Mouse (Mus musculus): ENCODE data around the gene Slc9a1. TPM values are rescaled to one million over a fixed set of nuclear protein-coding genes. Genes with fewer than 3 reads are reported as not detected.

Slc9a1 gene
- total and polyA plus RNA-seq, 3 experiments: 3.1 to 14.0 TPM; not detected in 1

- Histone ChIP-seq H3K4me3 (ENCODE audit: control insufficient read depth in 1 of 2, insufficient read depth in 1 of 2, low read depth in 2 of 2, low read length in 2 of 2) (no peak overlapping the region), H3K27me3 (ENCODE audit: control insufficient read depth in 1 of 2, insufficient read depth in 2 of 2, low read length in 2 of 2) (no peaks in the 10 kb centered on the region), H3K9me3 (replicated peaks; ENCODE audit: insufficient read depth, low read length) (no peaks in the 10 kb centered on the region), H3K9ac (ENCODE audit: control insufficient read depth, low read depth, low read length, poor library complexity, severe bottlenecking) (no peak overlapping the region), H3K4me1 (ENCODE audit: control insufficient read depth in 1 of 2, insufficient read depth in 2 of 2, low read length in 2 of 2) (peaks cover 6 to 28% of the 10 kb centered on the region in 2 experiments), H3K79me2 (ENCODE audit: control insufficient read depth, insufficient read depth, low read length, poor library complexity) (no peaks in the 10 kb centered on the region), H3K27ac (ENCODE audit: control insufficient read depth, low read depth, low read length) (no peak overlapping the region), H3K36me3 (ENCODE audit: control insufficient read depth in 1 of 2, insufficient read depth in 2 of 2, low read length in 2 of 2) (peaks cover 0 to 20% of the 10 kb centered on the region in 2 experiments; a peak in 3 of 4 replicates)
- no peak for TF ChIP-seq TCF12 (IDR thresholded peaks at IDR 0.05; ENCODE audit: low read depth, low read length)
- peak; percentile 54 to 64 (median 54) for TF ChIP-seq CTCF (IDR thresholded peaks at IDR 0.05 in 2 of 3, conservative IDR thresholded peaks at IDR 0.05 in 1 of 3; ENCODE audit: control insufficient read depth in 1 of 3, insufficient read depth in 1 of 3, low read depth in 2 of 3, low read length in 3 of 3, poor library complexity in 1 of 3, severe bottlenecking in 1 of 3)
- TF ChIP-seq ZKSCAN1 (IDR thresholded peaks at IDR 0.05; ENCODE audit: low read depth, low read length): no peak
- 0 out of 2 replicates have a peak, but pooled peaks have one; percentile 43 for TF ChIP-seq MYC (IDR thresholded peaks at IDR 0.05; ENCODE audit: low read depth, low read length)
- no peak for TF ChIP-seq JUND (IDR thresholded peaks at IDR 0.05; ENCODE audit: low read depth, low read length)
- TF ChIP-seq BHLHE40 (IDR thresholded peaks at IDR 0.05; ENCODE audit: borderline replicate concordance, low read depth, low read length): peak; percentile 59; the same call in 1 of the 2 replicates
- no peak for TF ChIP-seq RCOR1 (IDR thresholded peaks at IDR 0.05; ENCODE audit: low read depth, low read length)
- peak; percentile 62 for DNase-seq (ENCODE audit: low read depth, low spot score)
These were observed 45.4 kb downstream of the Slc9a1 start for GRCm38 (mm10) chr4:133414920-133415319.

- DNase-seq (ENCODE audit: low read depth, low spot score): peak; percentile 59
- Histone ChIP-seq H3K9me3 (replicated peaks; ENCODE audit: insufficient read depth, low read length) (no peaks in the 10 kb centered on the region), H3K27ac (ENCODE audit: control insufficient read depth, low read depth, low read length) (no peak overlapping the region), H3K4me1 (ENCODE audit: control insufficient read depth in 1 of 2, insufficient read depth in 2 of 2, low read length in 2 of 2) (peaks cover 0 to 3% of the 10 kb centered on the region in 2 experiments; a peak in 2 of 4 replicates), H3K27me3 (ENCODE audit: control insufficient read depth in 1 of 2, insufficient read depth in 2 of 2, low read length in 2 of 2) (no peaks in the 10 kb centered on the region), H3K79me2 (ENCODE audit: control insufficient read depth, insufficient read depth, low read length, poor library complexity) (no peaks in the 10 kb centered on the region), H3K4me3 (ENCODE audit: control insufficient read depth in 1 of 2, insufficient read depth in 1 of 2, low read depth in 2 of 2, low read length in 2 of 2) (no peak overlapping the region), H3K9ac (ENCODE audit: control insufficient read depth, low read depth, low read length, poor library complexity, severe bottlenecking) (no peak overlapping the region), H3K36me3 (ENCODE audit: control insufficient read depth in 1 of 2, insufficient read depth in 2 of 2, low read length in 2 of 2) (peaks cover 0 to 2% of the 10 kb centered on the region in 2 experiments; a peak in 2 of 4 replicates)
- TF ChIP-seq NRF1 (IDR thresholded peaks at IDR 0.05; ENCODE audit: insufficient read depth, low read depth, low read length, poor library complexity, severe bottlenecking) (no peak), SMC3 (IDR thresholded peaks at IDR 0.05; ENCODE audit: low read depth, low read length) (peak; percentile 87), ZC3H11A (IDR thresholded peaks at IDR 0.05; ENCODE audit: low read depth, low read length) (peak; percentile 56), RAD21 (IDR thresholded peaks at IDR 0.05; ENCODE audit: low read depth, low read length) (peak; percentile 64), TAL1 (IDR thresholded peaks at IDR 0.05; ENCODE audit: low read length) (no peak), CTCF (IDR thresholded peaks at IDR 0.05 in 2 of 3, conservative IDR thresholded peaks at IDR 0.05 in 1 of 3; ENCODE audit: control insufficient read depth in 1 of 3, insufficient read depth in 1 of 3, low read depth in 2 of 3, low read length in 3 of 3, poor library complexity in 1 of 3, severe bottlenecking in 1 of 3) (peak; percentile 82 to 93 (median 85))
These were observed 50.0 kb downstream of the Slc9a1 start for GRCm38 (mm10) chr4:133419312-133420004.

GRCm38 (mm10) chr4:133421989-133422388 is 52.5 kb downstream of the Slc9a1 start:
- no peak for DNase-seq (ENCODE audit: low read depth, low spot score)
- H3K9ac ChIP-seq (ENCODE audit: control insufficient read depth, low read depth, low read length, poor library complexity, severe bottlenecking): no peak overlapping the region
- H3K36me3 ChIP-seq (ENCODE audit: control insufficient read depth in 1 of 2, insufficient read depth in 2 of 2, low read length in 2 of 2): peaks cover 0 to 6% of the 10 kb centered on the region in 2 experiments; a peak in 3 of 4 replicates
- no peak overlapping the region for H3K27ac ChIP-seq (ENCODE audit: control insufficient read depth, low read depth, low read length)
- H3K79me2 ChIP-seq (ENCODE audit: control insufficient read depth, insufficient read depth, low read length, poor library complexity): no peaks in the 10 kb centered on the region
- no peak for TF ChIP-seq NRF1 (IDR thresholded peaks at IDR 0.05; ENCODE audit: insufficient read depth, low read depth, low read length, poor library complexity, severe bottlenecking)
- TF ChIP-seq CHD1 (IDR thresholded peaks at IDR 0.05; ENCODE audit: low read depth, low read length): no peak
- TF ChIP-seq UBTF (IDR thresholded peaks at IDR 0.05; ENCODE audit: borderline replicate concordance, insufficient read depth, low read depth, low read length): no peak
- H3K9me3 ChIP-seq (replicated peaks; ENCODE audit: insufficient read depth, low read length): no peaks in the 10 kb centered on the region
- H3K27me3 ChIP-seq (ENCODE audit: control insufficient read depth in 1 of 2, insufficient read depth in 2 of 2, low read length in 2 of 2): no peaks in the 10 kb centered on the region
- peaks cover 0 to 5% of the 10 kb centered on the region in 2 experiments; a peak in 2 of 4 replicates for H3K4me1 ChIP-seq (ENCODE audit: control insufficient read depth in 1 of 2, insufficient read depth in 2 of 2, low read length in 2 of 2)
- no peak overlapping the region for H3K4me3 ChIP-seq (ENCODE audit: control insufficient read depth in 1 of 2, insufficient read depth in 1 of 2, low read depth in 2 of 2, low read length in 2 of 2)
